Mouse (Mus musculus): Measurements from ENCODE around the gene Nkx1-2.

DNA sequence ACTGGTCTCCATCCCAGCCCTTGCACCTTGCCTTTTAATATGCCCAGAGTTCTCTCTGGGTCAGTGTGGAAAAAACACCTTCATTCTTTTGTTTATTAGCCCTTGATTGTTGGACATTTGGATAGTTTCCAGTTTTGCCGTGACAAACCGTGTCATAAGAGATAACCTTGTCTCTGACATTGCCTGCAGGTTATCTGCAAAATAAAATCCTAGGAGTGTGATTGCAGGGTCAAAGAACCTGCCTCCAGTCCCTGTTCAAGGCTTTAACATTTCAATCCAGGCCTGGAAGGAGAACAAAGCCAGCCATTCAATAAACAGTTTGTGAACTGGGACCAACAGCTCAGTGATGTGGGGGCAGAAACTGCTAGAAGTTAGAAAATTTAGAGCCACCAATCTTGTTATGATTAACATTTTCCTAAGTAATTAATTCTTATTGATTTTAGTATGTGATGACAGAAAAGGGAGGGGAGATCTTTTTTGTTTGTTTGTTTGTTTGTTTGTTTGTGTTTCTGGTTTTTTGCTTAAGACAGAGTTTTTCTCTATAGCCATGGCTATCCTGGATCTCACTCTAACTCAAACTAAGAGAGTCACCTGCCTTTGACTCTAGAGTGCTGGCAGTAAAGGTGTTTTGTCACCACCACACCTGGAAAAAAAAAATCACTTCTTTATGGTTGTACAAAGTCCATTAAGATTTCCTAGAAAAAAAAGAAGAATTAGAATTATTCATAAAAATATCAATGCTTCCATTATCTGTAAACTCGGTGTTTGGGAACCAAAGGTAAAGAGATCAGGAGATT lies 13.5 kb downstream of the Nkx1-2 start:
- TF ChIP-seq USF1 (IDR thresholded peaks at IDR 0.05; ENCODE audit: low read depth) = no peak
- no peak for TF ChIP-seq SRF (IDR thresholded peaks at IDR 0.05; ENCODE audit: control insufficient read depth, insufficient read length, low read depth)
- TF ChIP-seq MYOD1 (IDR thresholded peaks at IDR 0.05; ENCODE audit: control insufficient read depth in 1 of 3, insufficient read length in 2 of 3, low read depth in 2 of 3) = no peak
- TF ChIP-seq POLR2A (IDR thresholded peaks at IDR 0.05; ENCODE audit: insufficient read length, low read depth) = no peak
- no peak for TF ChIP-seq REST (IDR thresholded peaks at IDR 0.05; ENCODE audit: insufficient read depth, insufficient read length)
- TF ChIP-seq MYOG (IDR thresholded peaks at IDR 0.05; ENCODE audit: control insufficient read depth in 1 of 3, insufficient read depth in 1 of 3, insufficient read length in 2 of 3, low read depth in 2 of 3) = no peak
- TF ChIP-seq MAX (IDR thresholded peaks at IDR 0.05; ENCODE audit: low read depth) = no peak
- TF ChIP-seq E2F4 (IDR thresholded peaks at IDR 0.05; ENCODE audit: insufficient read depth) = no peak
- no peak for TF ChIP-seq POLR2AphosphoS2 (IDR thresholded peaks at IDR 0.05; ENCODE audit: insufficient read length, low read depth)
- TF ChIP-seq TCF3 (IDR thresholded peaks at IDR 0.05; ENCODE audit: insufficient read length, low read depth) = no peak
- no peak for TF ChIP-seq TCF12 (IDR thresholded peaks at IDR 0.05; ENCODE audit: insufficient read depth, poor library complexity, severe bottlenecking)
- no peak for TF ChIP-seq CEBPB (IDR thresholded peaks at IDR 0.05; ENCODE audit: insufficient read depth, poor library complexity, severe bottlenecking)
